Mouse (Mus musculus): ENCODE results near the gene Epas1.

Epas1 gene

GRCm38 (mm10) chr17:86797031-86797430 is 43.5 kb downstream of the Epas1 start:
- no peak for TF ChIP-seq GATA4 (IDR thresholded peaks at IDR 0.05; ENCODE audit: insufficient replicate concordance, low read length)

- TF ChIP-seq GATA4 (IDR thresholded peaks at IDR 0.05; ENCODE audit: insufficient replicate concordance, low read length) = no peak
Observed at GRCm38 (mm10) chr17:86798460-86798859, 45.0 kb downstream of the Epas1 start.

GRCm38 (mm10) chr17:86798951-86799350 is 45.5 kb downstream of the Epas1 start:
- no peak for TF ChIP-seq GATA4 (IDR thresholded peaks at IDR 0.05; ENCODE audit: insufficient replicate concordance, low read length)

GRCm38 (mm10) chr17:86800535-86800934 is 47.0 kb downstream of the Epas1 start:
- peak; percentile 92 for TF ChIP-seq GATA4 (IDR thresholded peaks at IDR 0.05; ENCODE audit: insufficient replicate concordance, low read length)

DNA sequence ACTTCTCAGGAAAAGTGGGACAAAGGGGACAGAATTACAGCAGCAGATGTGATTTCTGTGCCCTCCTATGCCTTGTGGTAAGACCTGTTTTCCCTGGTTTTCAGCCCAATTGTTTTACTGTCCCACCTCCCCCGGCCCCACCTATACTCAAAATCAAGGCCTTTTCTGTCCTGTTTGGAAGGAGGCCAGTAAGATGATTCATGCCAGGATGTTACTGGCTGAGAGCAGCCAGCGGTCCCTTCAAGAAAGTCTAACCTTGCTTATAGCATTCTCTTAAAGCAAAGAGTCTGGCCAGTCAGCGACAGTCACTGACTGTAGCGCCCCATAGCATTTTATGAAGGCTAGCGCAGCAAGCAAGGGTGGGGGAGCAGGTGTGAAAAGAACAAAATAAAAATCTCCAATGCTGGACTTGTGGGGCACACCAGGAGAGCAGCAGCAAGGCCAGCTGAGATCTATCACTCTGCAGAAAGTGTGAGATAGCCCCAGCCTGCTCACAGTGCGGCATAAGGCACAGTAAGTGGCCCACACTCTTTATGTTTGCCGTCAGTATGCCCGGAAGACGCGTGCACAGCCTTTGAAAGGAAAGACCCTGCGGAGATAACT is 47.8 kb downstream of the Epas1 start:
- TF ChIP-seq GATA4 (IDR thresholded peaks at IDR 0.05; ENCODE audit: insufficient replicate concordance, low read length) = no peak

- no peak for TF ChIP-seq GATA4 (IDR thresholded peaks at IDR 0.05; ENCODE audit: insufficient replicate concordance, low read length)
Observed at GRCm38 (mm10) chr17:86801876-86802275, 48.4 kb downstream of the Epas1 start.

GRCm38 (mm10) chr17:86802351-86802985 is 49.0 kb downstream of the Epas1 start:
- no peak for TF ChIP-seq GATA4 (IDR thresholded peaks at IDR 0.05; ENCODE audit: insufficient replicate concordance, low read length)

- no peak for TF ChIP-seq GATA4 (IDR thresholded peaks at IDR 0.05; ENCODE audit: insufficient replicate concordance, low read length)
Observed at GRCm38 (mm10) chr17:86803147-86803546, 49.6 kb downstream of the Epas1 start.

DNA sequence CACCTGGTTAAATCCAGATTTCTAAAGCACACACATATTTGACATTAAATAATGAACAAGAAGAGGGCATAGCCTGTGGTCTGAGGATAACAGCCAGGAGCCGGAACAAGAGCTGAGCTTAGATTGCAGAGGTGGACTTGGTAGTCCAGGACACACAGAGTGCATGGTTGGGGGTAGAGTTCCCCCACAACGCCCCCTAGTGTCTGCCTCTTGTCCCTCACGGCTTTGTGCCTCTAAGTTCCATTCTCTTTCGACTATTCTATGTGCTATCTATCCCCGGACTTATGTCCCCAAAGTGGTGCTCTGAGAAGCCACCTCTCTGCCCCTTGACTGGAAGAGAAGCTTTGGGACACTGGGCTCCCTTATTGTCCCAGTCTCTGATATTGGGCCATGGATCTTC is 50.2 kb downstream of the Epas1 start:
- no peak for TF ChIP-seq GATA4 (IDR thresholded peaks at IDR 0.05; ENCODE audit: insufficient replicate concordance, low read length)

- no peak for TF ChIP-seq GATA4 (IDR thresholded peaks at IDR 0.05; ENCODE audit: insufficient replicate concordance, low read length)
Observed at GRCm38 (mm10) chr17:86812029-86812428, 58.5 kb downstream of the Epas1 start.

DNA sequence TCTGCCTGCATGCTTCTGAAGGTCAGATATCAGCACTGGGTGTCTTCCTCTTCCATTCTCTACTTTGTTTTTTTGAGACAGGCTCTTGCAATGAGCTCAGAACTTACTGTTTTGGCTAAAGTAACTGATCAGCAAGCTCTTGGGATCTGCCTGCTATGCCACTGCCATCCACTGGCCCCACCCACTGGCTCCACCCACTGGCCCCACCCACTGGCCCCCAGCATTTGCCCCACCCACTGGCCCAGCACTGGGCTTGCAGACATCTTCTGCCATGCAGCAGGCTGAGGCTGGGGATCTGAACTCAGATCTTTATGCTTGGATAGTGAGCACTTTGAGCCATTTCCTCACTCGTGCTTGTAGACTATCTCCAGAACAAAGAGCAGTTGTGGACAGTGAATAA is 60.8 kb downstream of the Epas1 start:
- no peak for TF ChIP-seq GATA4 (IDR thresholded peaks at IDR 0.05; ENCODE audit: insufficient replicate concordance, low read length)

- no peak; the same call in 1 of the 2 replicates for TF ChIP-seq GATA4 (IDR thresholded peaks at IDR 0.05; ENCODE audit: insufficient replicate concordance, low read length)
Observed at GRCm38 (mm10) chr17:86815016-86815865, 61.7 kb downstream of the Epas1 start.

- TF ChIP-seq GATA4 (IDR thresholded peaks at IDR 0.05; ENCODE audit: insufficient replicate concordance, low read length) = no peak
Observed at GRCm38 (mm10) chr17:86822017-86822737, 68.7 kb downstream of the Epas1 start.

GRCm38 (mm10) chr17:86824502-86825162 is 71.1 kb downstream of the Epas1 start:
- no peak for TF ChIP-seq GATA4 (IDR thresholded peaks at IDR 0.05; ENCODE audit: insufficient replicate concordance, low read length)

All from liver, adult (tissue).